In genomic region chr2:126931784-126932183, GRCm38 (mm10) we compare ENCODE assay signal across 8 mouse cellular contexts. TPM values are rescaled to one million over a fixed set of nuclear protein-coding genes. Genes with fewer than 3 reads are reported as not detected.
DNase-seq lines count a peak whose midpoint lies in the region; ATAC-seq and TF ChIP-seq lines count a peak whose summit lies in the region.

No protein-coding gene starts in this region.

- no peak for ATAC-seq in forebrain, embryonic 12.5 days (ENCODE audit: low FRiP score)
- ATAC-seq in limb, embryonic 13.5 days (ENCODE audit: low FRiP score, low read depth) = no peak
- ATAC-seq in neural tube, embryonic 14.5 days (ENCODE audit: low read depth) = no peak
- no peak for ATAC-seq in granulocyte monocyte progenitor cell, adult 5-6 weeks (replicated peaks; ENCODE audit: poor library complexity, severe bottlenecking)

- WGBS in liver, adult 2 months = 10% methylated on average over 4 of the region's 4 CpGs
- 45% methylated on average over 4 of the region's 4 CpGs for WGBS in forebrain, embryonic 12.5 days
- WGBS in limb, embryonic 13.5 days = 52% methylated on average over 4 of the region's 4 CpGs
- 57% methylated on average over 4 of the region's 4 CpGs for WGBS in neural tube, embryonic 14.5 days

- DNase-seq in liver, adult 2 months (ENCODE audit: extremely low read depth, low read depth, low spot score) = peak; percentile 83
- no peak for DNase-seq in liver
- DNase-seq in adrenal gland, postnatal 36 days = no peak
- no peak for DNase-seq in natural killer cell, adult 2 months (ENCODE audit: low spot score in 2 of 2)

- no peak for TF ChIP-seq CTCF in liver, adult 2 months (IDR thresholded peaks at IDR 0.05; ENCODE audit: low read depth, low read length)

- peak overlapping the region; percentile 41; the same call in 1 of the 2 replicates for H3K27ac ChIP-seq in liver, adult 2 months (replicated peaks; ENCODE audit: insufficient read depth, low read depth, low read length)
- no peak overlapping the region for H3K27ac ChIP-seq in forebrain, embryonic 12.5 days
- H3K27ac ChIP-seq in limb, embryonic 13.5 days = 0 out of 2 replicates have a peak overlapping the region, but pooled peaks have one; percentile 34
- H3K27ac ChIP-seq in neural tube, embryonic 14.5 days (ENCODE audit: low read depth, low read length) = peak overlapping the region; percentile 97; the same call in 1 of the 2 replicates

- H3K4me3 ChIP-seq in liver, adult 2 months (ENCODE audit: insufficient read depth, low read depth, low read length) = peak overlapping the region; percentile 8; the same call in 1 of the 2 replicates
- peak overlapping the region; percentile 58; the same call in 1 of the 2 replicates for H3K4me3 ChIP-seq in forebrain, embryonic 12.5 days (replicated peaks)
- H3K4me3 ChIP-seq in limb, embryonic 13.5 days = peak overlapping the region; percentile 62
- peak overlapping the region; percentile 60 for H3K4me3 ChIP-seq in neural tube, embryonic 14.5 days (ENCODE audit: low read depth, low read length)

- no peak overlapping the region for H3K9ac ChIP-seq in liver, adult 2 months (ENCODE audit: low read depth, low read length)
- no peak overlapping the region for H3K9ac ChIP-seq in forebrain, embryonic 12.5 days
- H3K9ac ChIP-seq in limb, embryonic 13.5 days = peak overlapping the region; percentile 82; the same call in 1 of the 2 replicates
- H3K9ac ChIP-seq in neural tube, embryonic 14.5 days (replicated peaks; ENCODE audit: low read depth, low read length) = no peak overlapping the region; the same call in 1 of the 2 replicates

- H3K27me3 ChIP-seq in liver, adult 2 months (ENCODE audit: control insufficient read depth, insufficient read depth, low read length) = no peaks in the 10 kb centered on the region
- no peaks in the 10 kb centered on the region for H3K27me3 ChIP-seq in forebrain, embryonic 12.5 days
- no peaks in the 10 kb centered on the region for H3K27me3 ChIP-seq in limb, embryonic 13.5 days
- no peaks in the 10 kb centered on the region for H3K27me3 ChIP-seq in neural tube, embryonic 14.5 days (ENCODE audit: control insufficient read depth, insufficient read depth, low read length)

- peak overlapping the region; percentile 66 for H3K4me2 ChIP-seq in forebrain, embryonic 12.5 days
- H3K4me2 ChIP-seq in limb, embryonic 13.5 days (replicated peaks) = peak overlapping the region; percentile 71
- peak overlapping the region; percentile 78 for H3K4me2 ChIP-seq in neural tube, embryonic 14.5 days (ENCODE audit: low read depth, low read length)

- peaks cover 13% of the 10 kb centered on the region for H3K36me3 ChIP-seq in liver, adult 2 months (ENCODE audit: control insufficient read depth, insufficient read depth, low read length)
- H3K36me3 ChIP-seq in forebrain, embryonic 12.5 days (replicated peaks) = no peaks in the 10 kb centered on the region; the same call in none of the 2 replicates
- peaks cover 6% of the 10 kb centered on the region for H3K36me3 ChIP-seq in limb, embryonic 13.5 days
- no peaks in the 10 kb centered on the region for H3K36me3 ChIP-seq in neural tube, embryonic 14.5 days (ENCODE audit: control insufficient read depth, insufficient read depth, low read length)

- TF ChIP-seq POLR2A in liver, adult 2 months (IDR thresholded peaks at IDR 0.05; ENCODE audit: extremely low read depth, insufficient read depth, low read length) = no peak

- H3K9me3 ChIP-seq in forebrain, embryonic 12.5 days = no peaks in the 10 kb centered on the region
- H3K9me3 ChIP-seq in limb, embryonic 13.5 days = no peaks in the 10 kb centered on the region
- no peaks in the 10 kb centered on the region for H3K9me3 ChIP-seq in neural tube, embryonic 14.5 days (ENCODE audit: control insufficient read depth, low read length)

- peaks cover 29% of the 10 kb centered on the region for H3K4me1 ChIP-seq in liver, adult 2 months (ENCODE audit: control insufficient read depth, insufficient read depth, low read length)
- peaks cover 5% of the 10 kb centered on the region; the same call in 1 of the 2 replicates for H3K4me1 ChIP-seq in forebrain, embryonic 12.5 days
- peaks cover 3% of the 10 kb centered on the region; the same call in 1 of the 2 replicates for H3K4me1 ChIP-seq in limb, embryonic 13.5 days
- H3K4me1 ChIP-seq in neural tube, embryonic 14.5 days (ENCODE audit: control insufficient read depth, insufficient read depth, low read length) = peaks cover 7% of the 10 kb centered on the region; the same call in 1 of the 2 replicates

- peaks cover 9% of the 10 kb centered on the region; the same call in 1 of the 2 replicates for H3K79me2 ChIP-seq in liver, adult 2 months (ENCODE audit: control insufficient read depth, insufficient read depth, low read length)

RNA-seq across cellular contexts. Expression of gene Sppl2a, which starts 1.3 kb away (rescaled TPM):
- 158 and 174 TPM in 2 replicates for total RNA-seq in liver, adult 2 months (2014; rRNA removed)
- polyA plus RNA-seq in liver, adult 2 months (2012; rRNA removed) = 33.3 and 37.6 TPM in 2 replicates
- polyA plus RNA-seq in forebrain, embryonic 12.5 days (2016; fragmentation: Nextera tagmentation; extraction: Ambion mirVana) = 36.9 and 37.2 TPM in 2 replicates
- polyA plus RNA-seq in limb, embryonic 13.5 days (2015; fragmentation: Nextera tagmentation; extraction: Ambion mirVana) = 51.2 and 53.2 TPM in 2 replicates
- 39.9 and 40.5 TPM in 2 replicates for polyA plus RNA-seq in neural tube, embryonic 14.5 days (2014; fragmentation: Nextera tagmentation; extraction: Ambion mirVana)
- total RNA-seq in granulocyte monocyte progenitor cell, adult 5-6 weeks (2014; fragmentation: Nextera tagmentation) = 22.1 and 39.3 TPM in 2 replicates
- total RNA-seq in granulocyte monocyte progenitor cell, adult 5-6 weeks (2017) = 32.7 and 35.5 TPM in 2 replicates
- total RNA-seq in adrenal gland, postnatal 36 days (2021) = 10 to 100 TPM; 91.4 to 95.3 TPM

RNA-seq across cellular contexts. Expression of gene Trpm7, which starts 55.8 kb away (rescaled TPM):
- 41.2 and 46.3 TPM in 2 replicates for total RNA-seq in liver, adult 2 months (2014; rRNA removed)
- 3.3 and 3.6 TPM in 2 replicates for polyA plus RNA-seq in liver, adult 2 months (2012; rRNA removed)
- polyA plus RNA-seq in forebrain, embryonic 12.5 days (2016; fragmentation: Nextera tagmentation; extraction: Ambion mirVana) = 40.2 and 43.5 TPM in 2 replicates
- 65.3 and 69.5 TPM in 2 replicates for polyA plus RNA-seq in limb, embryonic 13.5 days (2015; fragmentation: Nextera tagmentation; extraction: Ambion mirVana)
- 34.8 and 41.8 TPM in 2 replicates for polyA plus RNA-seq in neural tube, embryonic 14.5 days (2014; fragmentation: Nextera tagmentation; extraction: Ambion mirVana)
- total RNA-seq in granulocyte monocyte progenitor cell, adult 5-6 weeks (2014; fragmentation: Nextera tagmentation) = 46.9 and 86.4 TPM in 2 replicates
- 77.3 and 91.7 TPM in 2 replicates for total RNA-seq in granulocyte monocyte progenitor cell, adult 5-6 weeks (2017)
- total RNA-seq in adrenal gland, postnatal 36 days (2021) = 10 to 100 TPM; 42.1 to 43.6 TPM

Comparison
In these comparisons a context has a peak if more than half of its experiments do, and no peak if none do; other contexts are left out.
1. H3K4me3 ChIP-seq: peak in every context shown above with its lines; median percentile 62 in limb, embryonic 13.5 days; 60 in neural tube, embryonic 14.5 days; 58 in forebrain, embryonic 12.5 days; 8 in liver, adult 2 months.